Comparison of ENCODE assay signal across 9 mouse cellular contexts in genomic region chr8:50293501-50293900, GRCm38 (mm10).
DNase-seq lines count a peak whose midpoint lies in the region; ATAC-seq and TF ChIP-seq lines count a peak whose summit lies in the region.
"Had no signal": no experiment of that assay in that cellular context is flagged by ENCODE, and none has a peak within 500 bp of the region (broad histone marks: within the 10 kb centered on the region; RNA-seq: fewer than 3 reads in every experiment).

No protein-coding gene starts in this region.

- H3K9ac ChIP-seq in kidney, embryonic 14.5 days (ENCODE audit: low read depth, low read length): no peak overlapping the region
- no peak overlapping the region for H3K9ac ChIP-seq in limb, embryonic 14.5 days (ENCODE audit: low read depth, low read length, severe bottlenecking)
- H3K9ac ChIP-seq: heart, embryonic 15.5 days had no signal

- H3K4me1 ChIP-seq in E14TG2a.4 (replicated peaks; ENCODE audit: low read depth, low read length): no peaks in the 10 kb centered on the region
- H3K4me1 ChIP-seq in cerebellum, adult 2 months (ENCODE audit: control insufficient read depth, insufficient read depth, low read length): no peaks in the 10 kb centered on the region
- no peaks in the 10 kb centered on the region for H3K4me1 ChIP-seq in kidney, embryonic 14.5 days (ENCODE audit: control insufficient read depth, insufficient read depth, low read length)
- H3K4me1 ChIP-seq in limb, embryonic 14.5 days (ENCODE audit: control insufficient read depth, insufficient read depth, low read length): no peaks in the 10 kb centered on the region
- H3K4me1 ChIP-seq: heart, embryonic 15.5 days had no signal

- peak; percentile 89 for ATAC-seq in kidney, embryonic 14.5 days (ENCODE audit: low FRiP score, low TSS enrichment)
- peak; percentile 62 for ATAC-seq in limb, embryonic 14.5 days (ENCODE audit: low FRiP score, low read depth)

- TF ChIP-seq POLR2A in cerebellum, adult 2 months (IDR thresholded peaks at IDR 0.05; ENCODE audit: borderline replicate concordance, insufficient read depth, low read length): no peak
- no peak for TF ChIP-seq POLR2A in limb, embryonic 14.5 days (IDR thresholded peaks at IDR 0.05; ENCODE audit: borderline replicate concordance, extremely low read depth, insufficient read depth, insufficient read length)

- H3K4me3 ChIP-seq in E14TG2a.4 (replicated peaks; ENCODE audit: low read length): no peak overlapping the region
- no peak overlapping the region for H3K4me3 ChIP-seq in cerebellum, adult 2 months (replicated peaks; ENCODE audit: insufficient read depth, low read depth, low read length)
- H3K4me3 ChIP-seq in kidney, embryonic 14.5 days (ENCODE audit: low read length): no peak overlapping the region
- H3K4me3 ChIP-seq in limb, embryonic 14.5 days (replicated peaks; ENCODE audit: low read length): no peak overlapping the region
- H3K4me3 ChIP-seq: heart, embryonic 15.5 days had no signal

- 6% methylated on average over 4 of the region's 4 CpGs for WGBS in cerebellum, adult 2 months
- 8% methylated on average over 4 of the region's 4 CpGs for WGBS in kidney, embryonic 14.5 days
- WGBS in limb, embryonic 14.5 days: 3% methylated on average over 4 of the region's 4 CpGs

- H3K36me3 ChIP-seq in E14TG2a.4 (ENCODE audit: insufficient read depth, low read length): no peaks in the 10 kb centered on the region
- no peaks in the 10 kb centered on the region for H3K36me3 ChIP-seq in kidney, embryonic 14.5 days (ENCODE audit: control insufficient read depth, insufficient read depth, low read length)
- H3K36me3 ChIP-seq in limb, embryonic 14.5 days (ENCODE audit: control insufficient read depth, insufficient read depth, low read length): no peaks in the 10 kb centered on the region
- H3K36me3 ChIP-seq: heart, embryonic 15.5 days had no signal

- no peak overlapping the region for H3K27ac ChIP-seq in cerebellum, adult 2 months (ENCODE audit: insufficient read depth, low read length)
- no peak overlapping the region for H3K27ac ChIP-seq in kidney, embryonic 14.5 days (ENCODE audit: low read depth, low read length)
- H3K27ac ChIP-seq in limb, embryonic 14.5 days (replicated peaks; ENCODE audit: low read depth, low read length): no peak overlapping the region
- H3K27ac ChIP-seq: heart, embryonic 15.5 days had no signal

- DNase-seq in 3134 (ENCODE audit: extremely low read depth, insufficient read length, low spot score): peak; percentile 23
- DNase-seq in cerebellum, adult 2 months: peak in 1 of 2 experiments; percentile 60
- peak; percentile 86 for DNase-seq in forelimb bud, embryonic 11.5 days (ENCODE audit: low read depth, low spot score)
- DNase-seq in limb, embryonic 14.5 days (ENCODE audit: low spot score): peak; percentile 97
- peak; percentile 51 for DNase-seq in retina, adult 2 months (ENCODE audit: low read depth, low spot score)
- DNase-seq in urinary bladder, adult 2 months (ENCODE audit: low spot score): no peak

- H3K4me2 ChIP-seq in kidney, embryonic 14.5 days (replicated peaks; ENCODE audit: low read depth, low read length): no peak overlapping the region
- H3K4me2 ChIP-seq in limb, embryonic 14.5 days (replicated peaks; ENCODE audit: low read depth, low read length, severe bottlenecking): no peak overlapping the region
- H3K4me2 ChIP-seq: heart, embryonic 15.5 days had no signal

- no peaks in the 10 kb centered on the region for H3K27me3 ChIP-seq in E14TG2a.4 (ENCODE audit: insufficient read depth, low read length)
- no peaks in the 10 kb centered on the region for H3K27me3 ChIP-seq in cerebellum, adult 2 months (ENCODE audit: control insufficient read depth, insufficient read depth, low read length)
- H3K27me3 ChIP-seq in kidney, embryonic 14.5 days (ENCODE audit: control insufficient read depth, insufficient read depth, low read length): no peaks in the 10 kb centered on the region
- H3K27me3 ChIP-seq in limb, embryonic 14.5 days (ENCODE audit: control insufficient read depth, insufficient read depth, low read length): no peaks in the 10 kb centered on the region
- H3K27me3 ChIP-seq: heart, embryonic 15.5 days had no signal

- H3K9me3 ChIP-seq in E14TG2a.4 (ENCODE audit: low read length): no peaks in the 10 kb centered on the region
- H3K9me3 ChIP-seq in kidney, embryonic 14.5 days (ENCODE audit: control insufficient read depth, low read length): no peaks in the 10 kb centered on the region
- no peaks in the 10 kb centered on the region for H3K9me3 ChIP-seq in limb, embryonic 14.5 days (ENCODE audit: control insufficient read depth, low read length)
- H3K9me3 ChIP-seq: heart, embryonic 15.5 days had no signal

- peak; percentile 40 for TF ChIP-seq CTCF in E14TG2a.4 (conservative IDR thresholded peaks at IDR 0.05; ENCODE audit: low read length)
- TF ChIP-seq CTCF in cerebellum, adult 2 months (IDR thresholded peaks at IDR 0.05; ENCODE audit: borderline replicate concordance, insufficient read depth, low read depth, low read length): peak; percentile 53; the same call in 1 of the 2 replicates
